Mouse (Mus musculus): ENCODE results near the gene Tpbgl. TPM values are rescaled to one million over a fixed set of nuclear protein-coding genes. Genes with fewer than 3 reads are reported as not detected.

Tpbgl gene
- polyA plus RNA-seq, 1 experiment from 2014 or later: 0.32 TPM

DNA sequence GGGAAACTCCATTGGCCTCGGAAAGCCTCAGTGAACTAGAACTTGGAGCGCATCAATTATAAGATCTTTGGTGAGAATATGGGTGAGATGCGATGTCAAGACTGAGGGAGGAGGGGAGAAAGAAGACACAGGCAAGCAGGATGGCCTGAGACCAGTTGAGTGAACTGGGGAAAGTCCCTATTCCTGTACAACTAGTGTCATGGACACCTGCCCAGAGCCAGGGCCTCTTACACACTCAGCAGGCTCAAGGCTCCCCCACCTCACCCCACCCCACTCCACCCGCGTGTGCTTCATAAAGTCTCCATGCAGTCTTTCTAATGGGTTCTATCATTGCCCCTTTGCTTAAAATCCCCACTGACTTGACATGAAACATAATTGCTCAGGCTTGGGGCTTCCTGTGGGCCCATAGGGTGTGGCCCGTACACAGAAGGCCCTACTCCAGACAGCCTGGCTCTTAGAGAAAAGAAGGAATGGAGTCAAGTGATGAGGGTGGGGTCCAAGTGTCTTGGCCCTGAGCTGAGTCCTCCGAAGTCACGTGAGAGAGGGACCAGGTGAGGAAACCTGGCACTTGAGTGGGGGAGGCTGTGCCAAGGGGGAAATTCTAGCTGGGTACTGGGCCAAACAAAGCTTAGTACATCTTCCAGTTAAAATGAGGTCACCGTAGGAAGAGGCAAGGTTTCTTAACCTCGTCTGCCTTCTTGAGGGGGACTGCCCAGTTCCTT, 39.0 kb upstream of the Tpbgl start:
- Histone ChIP-seq H3K4me3 (ENCODE audit: low read depth, low read length) (no peak overlapping the region), H3K4me2 (ENCODE audit: low read length) (no peak overlapping the region), H3K9me3 (replicated peaks; ENCODE audit: control insufficient read depth, low read length) (no peaks in the 10 kb centered on the region), H3K27ac (ENCODE audit: low read depth, low read length) (no peak overlapping the region), H3K9ac (ENCODE audit: low read length) (no peak overlapping the region), H3K36me3 (ENCODE audit: control insufficient read depth, insufficient read depth, low read length) (no peaks in the 10 kb centered on the region), H3K4me1 (ENCODE audit: control insufficient read depth, insufficient read depth, low read length) (peaks cover 4% of the 10 kb centered on the region; the same call in 1 of the 2 replicates), H3K27me3 (replicated peaks; ENCODE audit: control insufficient read depth, insufficient read depth, low read length) (no peaks in the 10 kb centered on the region)
- DNase-seq (ENCODE audit: low spot score) (no peak), ATAC-seq (no peak)
- WGBS: 92% methylated on average over 10 of the region's 10 CpGs

- Histone ChIP-seq H3K4me2 (ENCODE audit: low read length) (no peak overlapping the region), H3K4me1 (ENCODE audit: control insufficient read depth, insufficient read depth, low read length) (peaks cover 4% of the 10 kb centered on the region; the same call in 1 of the 2 replicates), H3K9ac (ENCODE audit: low read length) (no peak overlapping the region), H3K9me3 (replicated peaks; ENCODE audit: control insufficient read depth, low read length) (no peaks in the 10 kb centered on the region), H3K27ac (ENCODE audit: low read depth, low read length) (no peak overlapping the region), H3K4me3 (ENCODE audit: low read depth, low read length) (no peak overlapping the region), H3K27me3 (replicated peaks; ENCODE audit: control insufficient read depth, insufficient read depth, low read length) (no peaks in the 10 kb centered on the region), H3K36me3 (ENCODE audit: control insufficient read depth, insufficient read depth, low read length) (no peaks in the 10 kb centered on the region)
- ATAC-seq: no peak; the same call in 1 of the 2 replicates
- DNase-seq (ENCODE audit: low spot score): no peak
- 64% methylated on average over 11 of the region's 11 CpGs for WGBS
Observed at GRCm38 (mm10) chr7:99664571-99665485, 37.9 kb upstream of the Tpbgl start.

GRCm38 (mm10) chr7:99663507-99664220, 36.8 kb upstream of the Tpbgl start:
- no peak overlapping the region for H3K27ac ChIP-seq (ENCODE audit: low read depth, low read length)
- no peak overlapping the region for H3K4me2 ChIP-seq (ENCODE audit: low read length)
- DNase-seq (ENCODE audit: low spot score) (no peak), ATAC-seq (no peak)
- H3K9ac ChIP-seq (ENCODE audit: low read length): no peak overlapping the region
- H3K36me3 ChIP-seq (ENCODE audit: control insufficient read depth, insufficient read depth, low read length): no peaks in the 10 kb centered on the region
- H3K4me1 ChIP-seq (ENCODE audit: control insufficient read depth, insufficient read depth, low read length): peaks cover 4% of the 10 kb centered on the region; the same call in 1 of the 2 replicates
- H3K9me3 ChIP-seq (replicated peaks; ENCODE audit: control insufficient read depth, low read length): no peaks in the 10 kb centered on the region
- H3K27me3 ChIP-seq (replicated peaks; ENCODE audit: control insufficient read depth, insufficient read depth, low read length): no peaks in the 10 kb centered on the region
- WGBS: 91% methylated on average over 9 of the region's 9 CpGs
- H3K4me3 ChIP-seq (ENCODE audit: low read depth, low read length): no peak overlapping the region

GRCm38 (mm10) chr7:99662311-99662710, 35.4 kb upstream of the Tpbgl start:
- Histone ChIP-seq H3K9ac (ENCODE audit: low read length) (no peak overlapping the region), H3K4me3 (ENCODE audit: low read depth, low read length) (no peak overlapping the region), H3K4me1 (ENCODE audit: control insufficient read depth, insufficient read depth, low read length) (peaks cover 4% of the 10 kb centered on the region; the same call in 1 of the 2 replicates), H3K9me3 (replicated peaks; ENCODE audit: control insufficient read depth, low read length) (no peaks in the 10 kb centered on the region), H3K27ac (ENCODE audit: low read depth, low read length) (no peak overlapping the region), H3K27me3 (replicated peaks; ENCODE audit: control insufficient read depth, insufficient read depth, low read length) (no peaks in the 10 kb centered on the region), H3K36me3 (ENCODE audit: control insufficient read depth, insufficient read depth, low read length) (no peaks in the 10 kb centered on the region), H3K4me2 (ENCODE audit: low read length) (no peak overlapping the region)
- WGBS: 78% methylated on average over 2 of the region's 2 CpGs
- DNase-seq (ENCODE audit: low spot score): no peak
- no peak for ATAC-seq

- peak; percentile 42; the same call in 1 of the 2 replicates for ATAC-seq
- Histone ChIP-seq H3K4me3 (ENCODE audit: low read depth, low read length) (no peak overlapping the region), H3K4me1 (ENCODE audit: control insufficient read depth, insufficient read depth, low read length) (peaks cover 4% of the 10 kb centered on the region; the same call in 1 of the 2 replicates), H3K36me3 (ENCODE audit: control insufficient read depth, insufficient read depth, low read length) (no peaks in the 10 kb centered on the region), H3K4me2 (ENCODE audit: low read length) (no peak overlapping the region), H3K9me3 (replicated peaks; ENCODE audit: control insufficient read depth, low read length) (no peaks in the 10 kb centered on the region), H3K9ac (ENCODE audit: low read length) (no peak overlapping the region), H3K27me3 (replicated peaks; ENCODE audit: control insufficient read depth, insufficient read depth, low read length) (no peaks in the 10 kb centered on the region), H3K27ac (ENCODE audit: low read depth, low read length) (no peak overlapping the region)
- WGBS: 68% methylated on average over 14 of the region's 14 CpGs
- peak; percentile 67 for DNase-seq (ENCODE audit: low spot score)
Observed at GRCm38 (mm10) chr7:99661571-99662230, 34.8 kb upstream of the Tpbgl start.

GRCm38 (mm10) chr7:99661071-99661470, 34.2 kb upstream of the Tpbgl start:
- no peaks in the 10 kb centered on the region for H3K9me3 ChIP-seq (replicated peaks; ENCODE audit: control insufficient read depth, low read length)
- WGBS: 92% methylated on average over 9 of the region's 9 CpGs
- peaks cover 4% of the 10 kb centered on the region; the same call in 1 of the 2 replicates for H3K4me1 ChIP-seq (ENCODE audit: control insufficient read depth, insufficient read depth, low read length)
- ATAC-seq (no peak), DNase-seq (ENCODE audit: low spot score) (no peak)
- no peak overlapping the region for H3K4me2 ChIP-seq (ENCODE audit: low read length)
- no peak overlapping the region for H3K4me3 ChIP-seq (ENCODE audit: low read depth, low read length)
- H3K27ac ChIP-seq (ENCODE audit: low read depth, low read length): no peak overlapping the region
- no peak overlapping the region for H3K9ac ChIP-seq (ENCODE audit: low read length)
- H3K36me3 ChIP-seq (ENCODE audit: control insufficient read depth, insufficient read depth, low read length): no peaks in the 10 kb centered on the region
- H3K27me3 ChIP-seq (replicated peaks; ENCODE audit: control insufficient read depth, insufficient read depth, low read length): no peaks in the 10 kb centered on the region

DNA sequence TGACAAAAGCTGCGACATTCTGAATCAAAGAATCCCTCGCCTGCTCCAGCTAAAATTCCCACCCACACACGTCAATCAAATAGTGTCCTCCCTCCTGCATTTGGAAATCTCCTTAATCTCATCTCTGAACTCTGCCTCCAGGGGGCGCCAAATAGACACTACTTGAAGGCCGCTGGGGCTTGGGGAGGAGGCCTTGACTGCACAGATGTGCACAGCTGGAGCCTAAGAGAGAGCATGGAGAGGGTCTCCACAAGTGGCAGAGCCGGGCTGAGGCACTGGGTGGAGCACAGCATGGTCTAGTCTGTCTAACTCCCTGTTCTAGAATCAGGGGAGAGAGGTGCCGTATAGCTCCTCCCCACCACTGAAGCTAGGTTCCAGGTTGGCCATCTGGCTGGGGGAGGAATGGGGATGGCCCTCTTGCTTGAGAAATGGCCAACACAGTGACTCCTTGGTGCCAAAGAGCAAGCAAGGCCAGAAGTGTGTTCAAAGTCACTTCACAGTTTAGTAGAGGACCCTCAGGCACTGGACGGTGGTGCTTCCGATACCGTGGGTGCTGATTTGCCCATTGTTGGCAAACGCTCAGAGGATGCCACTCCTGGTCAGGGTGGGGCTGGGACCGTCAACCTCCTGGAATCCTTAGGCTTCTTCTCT, 32.6 kb upstream of the Tpbgl start:
- Histone ChIP-seq H3K4me2 (ENCODE audit: low read length) (no peak overlapping the region), H3K4me3 (ENCODE audit: low read depth, low read length) (no peak overlapping the region), H3K9me3 (replicated peaks; ENCODE audit: control insufficient read depth, low read length) (no peaks in the 10 kb centered on the region), H3K9ac (ENCODE audit: low read length) (no peak overlapping the region), H3K27me3 (replicated peaks; ENCODE audit: control insufficient read depth, insufficient read depth, low read length) (no peaks in the 10 kb centered on the region), H3K36me3 (ENCODE audit: control insufficient read depth, insufficient read depth, low read length) (no peaks in the 10 kb centered on the region), H3K27ac (ENCODE audit: low read depth, low read length) (no peak overlapping the region), H3K4me1 (ENCODE audit: control insufficient read depth, insufficient read depth, low read length) (peaks cover under 1% of the 10 kb centered on the region; the same call in 1 of the 2 replicates)
- DNase-seq (ENCODE audit: low spot score) (peak; percentile 77), ATAC-seq (0 out of 2 replicates have a peak, but pooled peaks have one; percentile 50)
- WGBS: 50% methylated on average over 12 of the region's 12 CpGs

- WGBS: 88% methylated on average over 11 of the region's 11 CpGs
Observed at GRCm38 (mm10) chr7:99654244-99654643, 27.3 kb upstream of the Tpbgl start.

More at GRCm38 (mm10) chr7:99654244-99654643, 27.3 kb upstream of the Tpbgl start:
- no peaks in the 10 kb centered on the region for H3K9me3 ChIP-seq (replicated peaks; ENCODE audit: control insufficient read depth, low read length)
- no peak overlapping the region for H3K9ac ChIP-seq (ENCODE audit: low read length)
- no peak overlapping the region for H3K27ac ChIP-seq (ENCODE audit: low read depth, low read length)
- no peaks in the 10 kb centered on the region for H3K4me1 ChIP-seq (ENCODE audit: control insufficient read depth, insufficient read depth, low read length)
- H3K27me3 ChIP-seq (replicated peaks; ENCODE audit: control insufficient read depth, insufficient read depth, low read length): no peaks in the 10 kb centered on the region
- no peak overlapping the region for H3K4me3 ChIP-seq (ENCODE audit: low read depth, low read length)
- no peak for DNase-seq (ENCODE audit: low spot score)
- H3K36me3 ChIP-seq (ENCODE audit: control insufficient read depth, insufficient read depth, low read length): no peaks in the 10 kb centered on the region
- H3K4me2 ChIP-seq (ENCODE audit: low read length): no peak overlapping the region
- no peak for ATAC-seq
